Mouse (Mus musculus): ENCODE measurements around the gene Cfap300. TPM values are rescaled to one million over a fixed set of nuclear protein-coding genes. Genes with fewer than 3 reads are reported as not detected.
A peak's percentile ranks its signal among the peaks of the same experiment; 100 is the strongest.

Gene Cfap300
- total RNA-seq, 2 experiments from 2014 or later = 10.8 to 13.3 TPM

DNA sequence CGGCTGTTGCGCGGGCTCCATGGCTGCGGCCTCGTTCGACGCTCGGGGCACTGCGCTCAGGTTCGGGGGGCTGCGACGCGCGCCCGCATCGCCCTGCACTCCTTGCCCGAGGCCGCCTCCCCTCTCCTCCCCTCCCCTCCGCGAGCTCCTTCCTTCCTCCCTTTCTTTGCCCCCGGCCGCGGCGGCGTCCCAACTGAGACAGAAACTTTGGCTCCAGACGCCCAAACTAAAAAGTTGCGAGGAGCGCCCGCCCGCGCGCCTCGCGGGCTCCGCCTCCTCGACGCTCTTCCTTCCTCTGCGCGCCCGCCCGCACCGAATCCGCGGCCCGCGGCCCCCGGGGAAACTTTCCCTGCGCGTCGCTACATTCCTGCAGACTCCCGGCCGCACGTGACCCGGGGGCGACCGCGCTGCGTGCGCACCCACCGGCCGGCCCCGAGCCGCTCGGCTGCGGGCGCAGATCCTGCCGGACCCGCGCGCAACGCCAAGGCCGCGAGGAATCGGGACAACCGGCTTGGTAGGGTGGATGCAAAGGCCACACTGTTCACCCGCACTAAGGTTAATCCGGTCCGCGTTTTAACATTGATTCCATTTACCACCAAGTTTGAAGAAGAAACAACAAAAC is 38.1 kb downstream of the Cfap300 start, which contains the start of gene Yap1:
Gene Yap1, minus strand, starts transcription at position 227 of the 622 bp plus-strand sequence.
- no peak for TF ChIP-seq CTCF (conservative IDR thresholded peaks at IDR 0.05)
- H3K27ac ChIP-seq = peak within 1 kb of the TSS; percentile 80
- DNase-seq (ENCODE audit: low spot score in 2 of 2) = peak; percentile 68 to 78
- peak within 1 kb of the TSS; percentile 77 for H3K4me3 ChIP-seq

DNA sequence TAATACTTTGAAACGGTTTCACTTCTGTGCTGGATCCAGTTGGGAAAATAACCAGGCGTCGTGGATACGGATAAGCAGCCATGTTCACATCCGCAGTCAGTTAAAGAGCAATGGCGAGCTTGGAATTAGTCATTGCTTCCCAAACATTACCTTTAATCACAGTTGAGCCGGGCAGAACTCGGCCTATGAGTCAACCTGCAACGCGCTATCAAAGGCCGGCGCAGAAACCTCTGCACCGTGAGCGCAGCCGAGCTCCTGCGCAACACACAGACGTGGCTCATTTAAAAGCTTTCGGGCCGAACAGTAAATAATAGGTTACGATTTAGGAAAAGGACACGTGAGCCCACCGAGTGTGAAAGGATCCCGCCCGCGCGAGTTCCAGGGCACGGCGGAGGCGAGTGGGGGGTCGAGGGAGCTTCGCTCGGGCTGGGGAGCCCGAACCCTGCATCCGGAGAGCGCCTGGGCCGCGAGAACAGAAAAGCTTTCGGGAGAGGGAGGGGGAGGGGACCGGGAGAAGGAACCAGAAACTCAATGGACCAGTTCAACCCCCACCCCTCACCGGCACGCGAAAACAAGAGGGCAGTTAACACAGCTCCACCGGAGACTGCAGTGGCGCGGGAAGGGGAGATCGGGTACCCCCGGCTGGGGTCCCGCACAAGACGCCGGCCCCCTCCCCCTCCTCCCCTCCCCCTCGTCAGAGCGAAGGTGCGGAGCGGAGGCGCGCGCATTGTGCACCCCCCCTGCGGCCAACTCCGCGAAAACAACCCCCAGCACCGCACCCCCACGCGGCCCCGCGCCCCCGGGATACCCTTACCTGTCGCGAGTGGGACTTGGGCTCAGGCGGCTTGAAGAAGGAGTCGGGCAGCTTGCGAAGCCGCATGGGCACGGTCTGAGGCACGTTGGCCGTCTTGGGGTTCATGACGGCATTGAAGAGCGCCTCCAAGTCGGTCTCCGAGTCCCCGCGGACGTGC is 39.0 kb downstream of the Cfap300 start:
- no peak for TF ChIP-seq CTCF (conservative IDR thresholded peaks at IDR 0.05)

DNA sequence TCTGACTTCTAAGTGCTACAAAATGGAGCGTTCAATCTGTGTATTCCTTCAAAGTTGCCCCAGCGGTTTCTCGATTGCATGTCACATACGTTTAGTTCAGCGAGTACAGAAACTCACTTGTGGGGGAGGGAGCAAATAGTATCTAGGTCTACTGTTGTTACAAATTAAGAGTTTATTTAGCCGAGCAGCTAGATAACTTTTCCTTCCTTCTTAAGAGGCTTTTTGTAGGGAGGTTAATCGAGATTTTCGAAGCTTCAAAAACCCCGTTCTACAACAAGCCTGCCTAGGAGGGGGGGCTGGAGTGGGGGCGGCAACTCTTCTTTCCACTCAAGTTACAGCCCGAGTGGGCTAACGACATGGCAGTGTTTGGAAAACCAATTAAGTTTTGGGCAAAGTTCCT is 39.8 kb downstream of the Cfap300 start:
- Histone ChIP-seq H3K27ac (peak overlapping the region; percentile 80), H3K4me3 (peak overlapping the region; percentile 77)
- DNase-seq (ENCODE audit: low spot score in 2 of 2) = no peak
- no peak for TF ChIP-seq CTCF (conservative IDR thresholded peaks at IDR 0.05)

More for the DNA sequence above, 39.0 kb downstream of the Cfap300 start:
- Histone ChIP-seq H3K4me3 (peak overlapping the region; percentile 77), H3K27ac (peak overlapping the region; percentile 80)
- DNase-seq (ENCODE audit: low spot score in 2 of 2) = peak; percentile 29 to 33

DNA sequence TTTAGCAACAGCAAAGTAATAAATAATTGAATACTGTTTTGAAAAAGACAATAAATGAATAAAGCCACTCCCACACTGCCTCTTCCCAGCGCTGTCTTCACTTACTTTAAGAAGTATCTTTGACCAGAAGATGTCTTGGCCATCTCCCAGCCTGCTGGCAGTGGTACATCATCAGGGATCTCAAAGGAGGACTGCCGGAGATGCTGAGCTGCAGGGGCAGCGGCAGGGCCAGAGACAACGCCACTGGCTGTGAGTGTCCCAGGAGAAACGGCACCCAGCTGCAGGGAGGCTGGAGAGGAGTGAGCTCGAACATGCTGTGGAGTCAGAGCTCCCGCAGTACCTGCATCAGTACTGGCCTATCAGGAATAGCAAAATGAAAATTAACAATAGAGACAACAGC is 41.3 kb downstream of the Cfap300 start:
- Histone ChIP-seq H3K4me3 (no peak overlapping the region), H3K27ac (no peak overlapping the region)
- TF ChIP-seq CTCF (conservative IDR thresholded peaks at IDR 0.05) = no peak
- no peak for DNase-seq (ENCODE audit: low spot score in 2 of 2)

DNA sequence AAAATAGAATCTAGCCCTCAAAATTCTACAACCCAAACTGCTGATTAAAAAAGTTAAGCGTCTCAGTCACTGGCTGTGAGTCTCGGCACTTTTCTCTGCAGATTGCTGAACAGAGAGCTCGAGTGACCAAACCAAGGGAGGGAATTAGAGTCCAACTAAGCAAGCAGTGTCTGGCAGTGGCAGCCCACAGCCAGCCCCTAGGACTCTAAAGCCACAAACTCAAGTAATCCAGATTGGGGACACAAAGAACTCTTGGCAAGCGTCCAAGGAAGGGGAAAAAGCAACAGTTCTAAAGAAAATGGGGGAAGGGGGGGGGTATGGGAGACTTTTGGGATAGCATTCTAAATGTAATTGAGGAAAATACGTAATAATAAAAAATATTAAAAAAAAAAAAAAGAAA is 48.3 kb downstream of the Cfap300 start:
- no peak for DNase-seq (ENCODE audit: low spot score in 2 of 2)
- Histone ChIP-seq H3K27ac (no peak overlapping the region), H3K4me3 (no peak overlapping the region)
- TF ChIP-seq CTCF (conservative IDR thresholded peaks at IDR 0.05) = no peak

DNA sequence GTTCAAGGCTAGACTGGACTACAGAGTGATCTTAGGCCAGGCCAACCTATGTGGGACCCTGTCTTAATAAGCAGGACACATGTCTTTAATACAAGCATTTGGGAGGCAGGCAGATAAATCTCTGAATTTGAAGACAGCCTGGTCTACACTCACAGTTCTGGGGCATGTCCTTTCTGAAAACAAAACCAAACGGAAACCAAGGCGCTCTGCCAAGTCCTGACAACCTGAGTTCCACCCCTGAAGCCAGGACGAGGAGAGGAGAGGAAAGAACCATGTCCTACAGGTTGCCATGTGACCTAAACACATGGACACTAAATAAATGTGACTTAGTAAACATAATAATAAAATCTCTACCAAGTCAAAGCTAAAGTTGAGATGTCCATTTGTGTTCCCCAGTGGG is 50.0 kb downstream of the Cfap300 start:
- DNase-seq (ENCODE audit: low spot score in 2 of 2) = no peak
- TF ChIP-seq CTCF (conservative IDR thresholded peaks at IDR 0.05) = no peak
- H3K27ac ChIP-seq = no peak overlapping the region

DNA sequence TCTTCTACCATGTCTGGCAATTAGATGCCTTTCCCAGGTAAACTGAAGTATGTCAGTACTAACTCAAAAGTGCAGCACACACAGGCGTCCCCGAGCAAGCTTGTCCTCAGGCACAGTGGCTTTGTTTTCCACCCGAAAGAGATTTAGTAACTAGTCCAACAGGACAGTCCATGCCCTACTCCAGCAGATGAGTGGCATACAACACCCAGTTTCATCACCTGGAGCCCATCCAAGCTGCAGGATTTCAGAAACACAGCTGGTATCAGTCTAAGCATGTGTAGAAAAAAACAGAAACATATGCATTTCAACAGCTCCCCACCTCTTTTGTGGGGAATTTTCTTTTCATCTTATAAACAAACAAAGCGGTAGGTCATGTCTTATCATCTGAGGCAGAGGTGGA is 51.7 kb downstream of the Cfap300 start:
- no peak overlapping the region for H3K4me3 ChIP-seq
- H3K27ac ChIP-seq = no peak overlapping the region
- no peak for DNase-seq (ENCODE audit: low spot score in 2 of 2)
- no peak for TF ChIP-seq CTCF (conservative IDR thresholded peaks at IDR 0.05)

More for the DNA sequence above, 50.0 kb downstream of the Cfap300 start:
- H3K4me3 ChIP-seq = no peak overlapping the region

DNA sequence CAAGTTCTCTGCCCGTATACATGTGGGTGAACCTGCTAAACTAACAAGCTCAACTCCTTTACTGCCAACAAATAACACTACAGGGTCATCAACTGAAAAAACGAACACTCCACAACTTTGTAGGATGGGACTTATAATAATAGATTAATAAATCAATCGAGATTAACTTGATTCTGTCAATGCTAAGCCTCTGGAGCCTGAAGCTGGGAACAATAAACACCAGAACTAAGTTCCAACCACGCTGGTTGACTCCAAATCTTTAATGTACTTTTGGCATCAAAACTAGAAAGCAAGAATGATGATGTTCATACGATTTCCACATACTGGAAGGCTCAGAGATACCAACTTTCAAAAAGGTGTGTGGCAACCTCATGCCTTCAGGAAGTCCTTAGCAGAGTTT is 55.5 kb downstream of the Cfap300 start:
- no peak for TF ChIP-seq CTCF (conservative IDR thresholded peaks at IDR 0.05)
- no peak overlapping the region for H3K4me3 ChIP-seq
- DNase-seq (ENCODE audit: low spot score in 2 of 2) = no peak
- no peak overlapping the region for H3K27ac ChIP-seq

DNA sequence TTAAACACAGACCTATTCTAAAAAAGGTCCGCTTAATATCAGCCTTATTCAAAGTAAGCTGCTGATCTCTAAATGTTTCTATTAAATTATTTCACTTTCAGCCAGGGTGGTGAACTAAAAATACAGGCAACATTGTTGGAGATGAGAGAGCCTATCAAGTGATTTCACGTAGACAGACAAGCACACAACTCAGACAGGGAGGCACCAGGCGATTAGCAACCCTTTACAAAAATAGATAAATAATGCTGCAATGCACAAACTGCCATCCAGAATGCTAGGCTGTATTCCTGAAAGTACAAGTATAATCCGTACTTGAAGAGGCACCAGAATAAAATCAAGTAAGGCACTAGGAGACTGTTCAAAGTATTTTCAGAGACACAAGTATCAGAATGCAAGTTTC is 58.3 kb downstream of the Cfap300 start:
- no peak overlapping the region for H3K27ac ChIP-seq
- no peak for TF ChIP-seq CTCF (conservative IDR thresholded peaks at IDR 0.05)
- no peak for DNase-seq (ENCODE audit: low spot score in 2 of 2)

DNA sequence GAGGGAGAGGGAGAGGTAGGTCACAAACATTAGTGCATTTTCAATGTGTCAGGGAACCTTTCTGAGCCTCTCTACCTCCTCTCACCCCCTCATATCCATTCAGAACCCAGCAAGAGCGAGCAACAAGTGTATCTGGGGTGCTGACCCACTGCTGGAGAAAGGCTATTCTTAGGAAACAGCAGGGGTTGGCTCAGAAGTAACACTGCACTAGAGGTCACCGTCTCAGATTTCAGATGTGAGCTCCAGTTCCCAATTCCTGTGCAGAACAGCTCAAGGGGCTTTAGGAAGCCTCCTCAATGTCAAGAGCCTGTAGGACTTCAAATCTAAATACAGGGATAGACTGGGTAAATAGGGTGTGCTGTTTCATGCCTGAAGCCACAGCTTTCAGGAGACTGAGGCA is 59.0 kb downstream of the Cfap300 start:
- no peak overlapping the region for H3K4me3 ChIP-seq
- no peak overlapping the region for H3K27ac ChIP-seq

More for the DNA sequence above, 58.3 kb downstream of the Cfap300 start:
- no peak overlapping the region for H3K4me3 ChIP-seq

DNA sequence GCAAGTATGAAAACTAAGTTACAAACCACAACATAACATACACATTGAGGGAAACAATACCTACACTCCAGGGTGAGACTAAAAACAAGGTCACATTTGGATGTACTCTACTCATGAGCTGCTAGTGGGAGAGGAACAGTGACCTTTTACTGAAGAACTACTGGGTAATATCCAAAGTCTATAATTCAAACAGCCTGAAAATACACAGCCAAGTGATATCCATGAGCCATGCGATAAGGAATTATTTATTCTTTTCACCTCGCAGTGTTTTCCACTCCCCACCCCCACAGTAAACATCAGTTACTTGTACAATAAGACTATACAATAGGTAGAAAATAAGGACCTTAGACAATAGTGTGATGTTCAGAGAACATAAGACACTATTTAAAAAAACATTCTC is 62.5 kb downstream of the Cfap300 start:
- TF ChIP-seq CTCF (conservative IDR thresholded peaks at IDR 0.05) = no peak
- Histone ChIP-seq H3K4me3 (no peak overlapping the region), H3K27ac (no peak overlapping the region)
- no peak for DNase-seq (ENCODE audit: low spot score in 2 of 2)

More for the DNA sequence above, 59.0 kb downstream of the Cfap300 start:
- TF ChIP-seq CTCF (conservative IDR thresholded peaks at IDR 0.05) = no peak
- DNase-seq (ENCODE audit: low spot score in 2 of 2) = no peak

DNA sequence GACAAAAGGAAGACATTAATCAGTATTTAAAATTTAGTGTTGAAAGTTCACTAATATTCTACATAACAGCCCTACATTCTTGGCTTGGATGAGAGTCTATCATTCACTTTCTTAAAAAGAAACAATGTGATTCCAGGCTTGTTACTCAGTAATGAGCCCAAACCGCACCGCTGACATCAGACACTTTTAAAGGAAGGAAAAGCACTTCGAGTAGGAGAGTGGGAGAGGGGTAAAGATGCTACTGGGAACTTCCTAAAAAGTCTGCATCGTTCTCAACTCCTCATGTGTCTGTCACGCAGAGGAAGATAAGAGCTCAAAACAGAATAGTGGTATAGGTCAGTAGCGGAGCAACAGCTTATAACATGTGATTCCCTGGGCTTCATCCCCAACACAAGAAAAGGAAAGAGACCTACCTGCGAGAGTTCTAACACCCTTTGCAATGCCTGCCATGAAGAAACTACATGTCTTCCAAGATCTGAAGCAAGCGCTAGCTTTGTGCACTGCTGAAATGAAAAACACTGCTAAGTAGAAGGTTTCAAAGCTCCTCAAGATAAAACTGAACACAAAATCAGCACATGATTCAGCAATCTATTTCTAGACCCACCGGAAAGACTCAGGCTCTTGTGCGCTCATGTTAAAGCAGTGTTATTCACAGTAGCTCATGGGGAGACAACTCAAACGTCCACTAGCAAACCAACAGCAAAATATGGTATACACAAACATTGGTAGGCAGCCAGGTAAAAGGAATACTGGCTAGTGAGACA is 63.3 kb downstream of the Cfap300 start:
- TF ChIP-seq CTCF (conservative IDR thresholded peaks at IDR 0.05) = no peak
- H3K27ac ChIP-seq = no peak overlapping the region

DNA sequence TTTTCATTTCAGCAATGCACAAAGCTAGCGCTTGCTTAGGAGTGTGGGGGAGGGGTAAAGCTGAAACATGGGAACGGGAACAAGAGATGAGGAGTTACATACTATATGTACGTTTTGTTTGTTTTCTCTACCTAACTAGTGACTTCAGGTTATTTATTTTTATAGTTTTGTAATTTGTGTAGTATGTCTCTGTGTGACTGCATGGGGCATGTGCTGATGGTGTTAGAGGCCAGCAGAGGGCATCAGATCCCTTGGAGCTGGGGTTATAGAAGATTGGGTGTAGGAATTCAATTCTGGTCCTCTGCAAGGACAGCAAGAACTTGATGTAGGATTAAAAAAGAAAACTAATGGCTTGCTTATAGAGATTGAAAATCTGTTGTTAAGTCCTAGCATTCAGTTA is 64.1 kb downstream of the Cfap300 start:
- peak; percentile 59 for TF ChIP-seq CTCF (conservative IDR thresholded peaks at IDR 0.05)
- no peak overlapping the region for H3K27ac ChIP-seq
- DNase-seq (ENCODE audit: low spot score in 2 of 2) = no peak
- H3K4me3 ChIP-seq = no peak overlapping the region

More for the DNA sequence above, 63.3 kb downstream of the Cfap300 start:
- H3K4me3 ChIP-seq = no peak overlapping the region
- no peak for DNase-seq (ENCODE audit: low spot score in 2 of 2)

Measured in layer of hippocampus, adult 2 months (tissue).